Mouse (Mus musculus) CH12.LX (cell line): ENCODE results near the gene Slc7a6. TPM values are rescaled to one million over a fixed set of nuclear protein-coding genes. Genes with fewer than 3 reads are reported as not detected.

Experiments
- DNase-seq: peaks from one replicate; pipeline ENCODE4 v3.0.0-alpha.2; 2013; ENCODE audit errors: extremely low read depth
- H3K27ac ChIP-seq: 2 replicates; pipeline ENCODE4 v1.5.1; 2012; ENCODE audit warnings: low read depth, mild to moderate bottlenecking, control low read depth, moderate library complexity; ENCODE audit not compliant: insufficient read depth
- H3K27me3 ChIP-seq: replicated peaks from 2 replicates; pipeline ENCODE3; 2012; ENCODE audit warnings: inconsistent platforms
- H3K36me3 ChIP-seq, 2 experiments: replicated peaks in 1 of 2; 2 replicates each; pipeline versions ENCODE3 to v1.6.1; 2012; ENCODE audit warnings: inconsistent platforms in 1 of 2, low read length in 1 of 2, mild to moderate bottlenecking in 1 of 2, mixed read lengths in 1 of 2, moderate library complexity in 1 of 2; ENCODE audit not compliant: control insufficient read depth in 1 of 2, insufficient read depth in 1 of 2
- H3K4me1 ChIP-seq, 2 experiments: 2 replicates each; pipeline ENCODE4 v1.6.1; 2012; ENCODE audit warnings: inconsistent platforms in 1 of 2, moderate library complexity in 1 of 2; ENCODE audit not compliant: insufficient read depth in 2 of 2, control insufficient read depth in 1 of 2
- H3K4me2 ChIP-seq: 2 replicates; pipeline ENCODE4 v1.6.1; 2012; ENCODE audit warnings: low read depth, mild to moderate bottlenecking, control low read depth; ENCODE audit not compliant: poor library complexity, insufficient read depth, severe bottlenecking
- H3K4me3 ChIP-seq, 3 experiments: fragments of 150-350 bp in 1 of 3; sonication (generic) in 1 of 3; replicated peaks in 1 of 3; 2 replicates each; pipeline versions ENCODE3 to v1.5.1; 2011 to 2012; ENCODE audit warnings: low read depth in 2 of 3, low read length in 2 of 3, mild to moderate bottlenecking in 2 of 3, moderate library complexity in 2 of 3, control low read depth in 1 of 3, improper control_type of control experiment in 1 of 3, inconsistent platforms in 1 of 3, mixed read lengths in 1 of 3; ENCODE audit not compliant: poor library complexity in 1 of 3
- H3K79me2 ChIP-seq: replicated peaks from 2 replicates; pipeline ENCODE4 v1.6.1; 2012; ENCODE audit warnings: mild to moderate bottlenecking, moderate library complexity; ENCODE audit not compliant: control insufficient read depth, poor library complexity, insufficient read depth, severe bottlenecking; ENCODE audit errors: extremely low read depth
- H3K9ac ChIP-seq: 2 replicates; pipeline ENCODE4 v1.6.1; 2012; ENCODE audit warnings: low read depth, mild to moderate bottlenecking, control low read depth, moderate library complexity; ENCODE audit not compliant: insufficient read depth
- H3K9me3 ChIP-seq: replicated peaks from 2 replicates; pipeline ENCODE3; 2012; ENCODE audit warnings: low read length, inconsistent platforms, mixed read lengths
- CHD2 ChIP-seq: IDR thresholded peaks from 2 replicates; pipeline ENCODE4 v1.6.1; 2011; ENCODE audit warnings: low read length, improper control_type of control experiment
- CTCF ChIP-seq, 2 experiments: IDR thresholded peaks in 1 of 2; conservative IDR thresholded peaks in 1 of 2; 2 replicates each; pipeline ENCODE4 v1.5.1; 2011 to 2012; ENCODE audit warnings: low read depth in 2 of 2, low read length in 2 of 2, improper control_type of control experiment in 1 of 2, inconsistent platforms in 1 of 2, mild to moderate bottlenecking in 1 of 2, moderate library complexity in 1 of 2
- E2F4 ChIP-seq: IDR thresholded peaks from 2 replicates; pipeline ENCODE4 v1.6.1; 2011; ENCODE audit warnings: low read depth, low read length, improper control_type of control experiment; ENCODE audit not compliant: insufficient replicate concordance
- ETS1 ChIP-seq: conservative IDR thresholded peaks from 2 replicates; pipeline ENCODE4 v1.6.1; 2012; ENCODE audit warnings: low read depth, mild to moderate bottlenecking, inconsistent platforms, low read length, improper control_type of control experiment, moderate library complexity
- GABPA ChIP-seq: IDR thresholded peaks from 2 replicates; pipeline ENCODE4 v1.6.1; 2012; ENCODE audit warnings: low read depth, low read length, improper control_type of control experiment, inconsistent platforms; ENCODE audit not compliant: insufficient replicate concordance
- KAT2A ChIP-seq: IDR thresholded peaks from 2 replicates; pipeline ENCODE4 v1.6.1; 2012; ENCODE audit warnings: low read length, improper control_type of control experiment, inconsistent platforms; ENCODE audit not compliant: insufficient replicate concordance
- MAFK ChIP-seq: IDR thresholded peaks from 2 replicates; pipeline ENCODE4 v1.6.1; 2011; ENCODE audit warnings: low read length, improper control_type of control experiment; ENCODE audit not compliant: insufficient replicate concordance
- NRF1 ChIP-seq: IDR thresholded peaks from 2 replicates; pipeline ENCODE4 v1.6.1; 2014; ENCODE audit warnings: low read depth, mild to moderate bottlenecking, inconsistent platforms, low read length, improper control_type of control experiment, moderate library complexity
- POLR2AphosphoS2 ChIP-seq: IDR thresholded peaks from 2 replicates; pipeline ENCODE4 v1.6.1; 2011; ENCODE audit warnings: low read depth, low read length, improper control_type of control experiment
- RAD21 ChIP-seq: IDR thresholded peaks from 2 replicates; pipeline ENCODE4 v1.6.1; 2011; ENCODE audit warnings: low read depth, mild to moderate bottlenecking, low read length, improper control_type of control experiment, moderate library complexity
- SIN3A ChIP-seq: IDR thresholded peaks from 2 replicates; pipeline ENCODE4 v1.6.1; 2012; ENCODE audit warnings: low read length, improper control_type of control experiment, inconsistent platforms
- UBTF ChIP-seq: IDR thresholded peaks from 2 replicates; pipeline ENCODE4 v1.6.1; 2012; ENCODE audit warnings: low read depth, mild to moderate bottlenecking, inconsistent platforms, low read length, improper control_type of control experiment, moderate library complexity
- dilution Hi-C: fragments of 300-500 bp; cut with MboI; formaldehyde crosslinking; loops from 2 replicates; pipeline ENCODE4 v1.14.3; 2020; ENCODE audit warnings: low sequenced_read_pairs; ENCODE audit not compliant: extremely low pct_unique_long_range_greater_than_20kb, extremely low pct_ligation_motif_present
- in situ Hi-C: fragments of 300-500 bp; cut with MboI; formaldehyde crosslinking; loops from 3 replicates; pipeline ENCODE4 v1.14.3; 2019; ENCODE audit warnings: low sequenced_read_pairs, low pct_ligation_motif_present, low pct_unique_long_range_greater_than_20kb, mixed read lengths
- polyA plus RNA-seq: library from polyadenylated mRNA; unstranded; fragments of >175 nt; gene quantifications from 2 replicates; pipeline ENCODE4 v1.2.1, GENCODE M21; 2012; ENCODE audit warnings: low read depth; ENCODE audit not compliant: insufficient read length
- total RNA-seq, 2 experiments: library from RNA; depleted of rRNA; stranded (reverse); fragments of 300-350 nt in 1 of 2; fragments of >200 nt in 1 of 2; gene quantifications; 2 replicates each; pipeline ENCODE4 v1.2.3; 2012 to 2014

Slc7a6 gene
- total and polyA plus RNA-seq, 3 experiments: 24.2 to 61.8 (median 32.6) TPM

DNA sequence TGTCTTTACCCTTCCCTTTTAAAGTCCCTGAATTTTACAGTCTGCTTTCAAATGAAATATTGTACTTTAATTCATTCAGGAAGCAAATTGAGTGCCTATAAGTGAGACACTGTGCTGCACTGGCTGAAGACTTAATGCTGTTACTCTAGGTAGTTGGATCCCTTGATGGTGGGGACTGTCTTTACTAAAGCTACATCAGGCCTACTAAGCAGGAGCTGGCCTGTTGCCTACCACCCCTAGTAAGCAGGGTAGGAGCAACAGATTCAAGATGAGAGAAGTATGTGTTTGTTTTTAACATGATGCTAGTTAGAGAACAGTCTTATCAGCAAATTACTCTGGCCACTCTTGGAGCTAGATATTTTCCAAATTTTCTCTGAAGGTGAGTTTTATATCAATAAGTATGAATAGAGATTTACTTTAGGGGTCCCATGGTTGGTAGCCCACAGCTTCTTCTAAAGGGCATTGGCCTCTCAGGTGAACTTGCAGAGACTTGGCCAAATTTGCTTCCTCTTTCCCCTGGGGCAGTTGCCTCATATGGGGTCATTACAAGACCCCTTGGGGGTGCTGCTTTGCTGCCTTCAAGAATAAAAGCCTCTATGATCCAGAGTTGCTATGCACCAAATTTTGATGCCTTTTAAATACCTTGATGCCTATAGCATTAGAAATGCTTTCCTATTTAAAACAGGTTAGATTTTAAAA lies 39.3 kb upstream of the Slc7a6 start:
- Histone ChIP-seq H3K4me3 (no peak overlapping the region), H3K4me1 (no peaks in the 10 kb centered on the region), H3K4me2 (no peak overlapping the region), H3K9me3 (no peaks in the 10 kb centered on the region), H3K9ac (no peak overlapping the region)
- no peak for DNase-seq
- in situ Hi-C loops: no loop called here
- TF ChIP-seq GABPA: no peak
- no peak for TF ChIP-seq CTCF (conservative IDR thresholded peaks at IDR 0.05 in 1 of 2, IDR thresholded peaks at IDR 0.05 in 1 of 2; ENCODE audit: low read depth in 2 of 2, low read length in 2 of 2)
- TF ChIP-seq, all 38 proteins: peak for 0
- dilution Hi-C loops: no loop called here
- Histone ChIP-seq H3K36me3 (peaks cover 59 to 99% of the 10 kb centered on the region in 2 experiments), H3K79me2 (peaks cover 6% of the 10 kb centered on the region; the same call in 1 of the 2 replicates), H3K27me3 (no peaks in the 10 kb centered on the region), H3K27ac (no peak overlapping the region)

GRCm38 (mm10) chr8:106129997-106130396 lies 38.7 kb upstream of the Slc7a6 start:
- DNase-seq: no peak
- no peaks in the 10 kb centered on the region for H3K27me3 ChIP-seq
- dilution Hi-C loops: no loop called here
- H3K9me3 ChIP-seq: no peaks in the 10 kb centered on the region
- in situ Hi-C loops: no loop called here
- H3K27ac ChIP-seq: no peak overlapping the region
- no peak overlapping the region for H3K4me2 ChIP-seq
- H3K79me2 ChIP-seq: 0 out of 2 replicates have a peak, but pooled peaks cover 3% of the 10 kb centered on the region
- TF ChIP-seq CTCF (conservative IDR thresholded peaks at IDR 0.05 in 1 of 2, IDR thresholded peaks at IDR 0.05 in 1 of 2; ENCODE audit: low read depth in 2 of 2, low read length in 2 of 2): no peak
- TF ChIP-seq CHD2: no peak
- no peak for TF ChIP-seq UBTF
- no peak for TF ChIP-seq POLR2AphosphoS2
- no peak for TF ChIP-seq ETS1
- no peak overlapping the region for H3K9ac ChIP-seq
- H3K4me1 ChIP-seq: no peaks in the 10 kb centered on the region
- H3K4me3 ChIP-seq: no peak overlapping the region
- peaks cover 59 to 95% of the 10 kb centered on the region in 2 experiments for H3K36me3 ChIP-seq

- H3K27me3 ChIP-seq: no peaks in the 10 kb centered on the region
- dilution Hi-C loops (no loop called here), in situ Hi-C loops (no loop called here)
- no peak overlapping the region for H3K4me3 ChIP-seq
- no peaks in the 10 kb centered on the region for H3K4me1 ChIP-seq
- TF ChIP-seq RAD21 (no peak), CTCF (conservative IDR thresholded peaks at IDR 0.05 in 1 of 2, IDR thresholded peaks at IDR 0.05 in 1 of 2; ENCODE audit: low read depth in 2 of 2, low read length in 2 of 2) (no peak), MAFK (no peak), E2F4 (no peak), NRF1 (no peak), SIN3A (no peak), KAT2A (no peak)
- no peak for DNase-seq
- H3K4me2 ChIP-seq: no peak overlapping the region
- no peaks in the 10 kb centered on the region for H3K9me3 ChIP-seq
- H3K9ac ChIP-seq: no peak overlapping the region
- no peak overlapping the region for H3K27ac ChIP-seq
- H3K36me3 ChIP-seq: peaks cover 59 to 95% of the 10 kb centered on the region in 2 experiments
- 0 out of 2 replicates have a peak, but pooled peaks cover 2% of the 10 kb centered on the region for H3K79me2 ChIP-seq
Measured at GRCm38 (mm10) chr8:106130505-106130904, 38.2 kb upstream of the Slc7a6 start.
